Mouse (Mus musculus): ENCODE measurements around the gene Pakap.

The Pakap gene

GRCm38 (mm10) chr4:57717354-57717753 lies 149.4 kb downstream of the Pakap start, which contains the start of gene Akap2:
Gene Akap2, plus strand, starts transcription at chr4:57717657.
- no peak for DNase-seq (ENCODE audit: low spot score)

GRCm38 (mm10) chr4:57719370-57719769 lies 151.4 kb downstream of the Pakap start:
- no peak for DNase-seq (ENCODE audit: low spot score)

GRCm38 (mm10) chr4:57720869-57721361 lies 152.9 kb downstream of the Pakap start:
- no peak for DNase-seq (ENCODE audit: low spot score)

GRCm38 (mm10) chr4:57722296-57722695 lies 154.3 kb downstream of the Pakap start:
- DNase-seq (ENCODE audit: low spot score), result no peak

- no peak for DNase-seq (ENCODE audit: low spot score)
Measured at GRCm38 (mm10) chr4:57723659-57724058, 155.7 kb downstream of the Pakap start.

GRCm38 (mm10) chr4:57725569-57725968 lies 157.6 kb downstream of the Pakap start:
- no peak for DNase-seq (ENCODE audit: low spot score)

GRCm38 (mm10) chr4:57728611-57729183 lies 160.7 kb downstream of the Pakap start:
- no peak for DNase-seq (ENCODE audit: low spot score)

- DNase-seq (ENCODE audit: low spot score), result no peak
Measured at GRCm38 (mm10) chr4:57730047-57730446, 162.1 kb downstream of the Pakap start.

GRCm38 (mm10) chr4:57730801-57731598 lies 163.0 kb downstream of the Pakap start:
- no peak for DNase-seq (ENCODE audit: low spot score)

- DNase-seq (ENCODE audit: low spot score), result no peak
Measured at GRCm38 (mm10) chr4:57732351-57732750, 164.4 kb downstream of the Pakap start.

- DNase-seq (ENCODE audit: low spot score), result no peak
Measured at GRCm38 (mm10) chr4:57733445-57733844, 165.5 kb downstream of the Pakap start.

- no peak for DNase-seq (ENCODE audit: low spot score)
Measured at GRCm38 (mm10) chr4:57735426-57735825, 167.4 kb downstream of the Pakap start.

- no peak for DNase-seq (ENCODE audit: low spot score)
Measured at GRCm38 (mm10) chr4:57738856-57739552, 171.0 kb downstream of the Pakap start.

GRCm38 (mm10) chr4:57743325-57743929 lies 175.4 kb downstream of the Pakap start:
- DNase-seq (ENCODE audit: low spot score), result no peak

- no peak for DNase-seq (ENCODE audit: low spot score)
Measured at GRCm38 (mm10) chr4:57750651-57751050, 182.7 kb downstream of the Pakap start.

- no peak for DNase-seq (ENCODE audit: low spot score)
Measured at GRCm38 (mm10) chr4:57751054-57751453, 183.1 kb downstream of the Pakap start.

GRCm38 (mm10) chr4:57751566-57751965 lies 183.6 kb downstream of the Pakap start:
- no peak for DNase-seq (ENCODE audit: low spot score)

- no peak for DNase-seq (ENCODE audit: low spot score)
Measured at GRCm38 (mm10) chr4:57755085-57755484, 187.1 kb downstream of the Pakap start.

- no peak for DNase-seq (ENCODE audit: low spot score)
Measured at GRCm38 (mm10) chr4:57757997-57758396, 190.0 kb downstream of the Pakap start.

GRCm38 (mm10) chr4:57762424-57762823 lies 194.4 kb downstream of the Pakap start:
- DNase-seq (ENCODE audit: low spot score), result no peak

- no peak for DNase-seq (ENCODE audit: low spot score)
Measured at GRCm38 (mm10) chr4:57764392-57764791, 196.4 kb downstream of the Pakap start.

- no peak for DNase-seq (ENCODE audit: low spot score)
Measured at GRCm38 (mm10) chr4:57764926-57765325, 196.9 kb downstream of the Pakap start.

All from c-Kit-positive CD71-positive TER-119-positive erythroid progenitor cells, embryonic 14.5 days (primary cell).